Mouse (Mus musculus): ENCODE results near the gene Ksr2. TPM values are rescaled to one million over a fixed set of nuclear protein-coding genes. Genes with fewer than 3 reads are reported as not detected.
A peak's percentile ranks its signal among the peaks of the same experiment; 100 is the strongest.
"Not testable (repeated sequence)": the region's sequence is repeated elsewhere in the genome, so short reads cannot be mapped to it uniquely, and the experiment has no call there.

The Ksr2 gene
- polyA plus RNA-seq, 1 experiment from 2014 or later, result 0.09 TPM

DNA sequence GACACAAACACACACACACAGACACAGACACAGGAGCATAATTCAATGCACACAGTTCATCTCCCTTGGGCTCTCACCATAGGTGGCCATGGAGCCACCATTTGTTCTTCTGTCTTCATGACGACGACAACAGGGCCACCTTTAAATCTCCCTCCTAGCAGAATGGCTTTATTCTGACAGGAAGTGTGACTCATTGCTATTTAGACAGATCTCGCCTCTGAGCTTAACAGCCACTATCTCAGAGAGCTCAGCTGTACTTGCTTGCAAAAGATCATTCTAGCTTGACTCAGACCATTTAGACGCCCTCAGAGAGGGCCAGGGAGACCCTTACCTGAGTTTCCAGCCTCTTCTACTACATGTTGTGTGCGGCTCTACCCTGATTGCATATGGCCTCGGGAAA, 175.5 kb downstream of the Ksr2 start:
- H3K4me2 ChIP-seq (ENCODE audit: low read depth, low read length), result no peak overlapping the region
- 47% methylated on average over 6 of the region's 6 CpGs for WGBS
- ATAC-seq (ENCODE audit: low read depth), result no peak
- no peaks in the 10 kb centered on the region for H3K4me1 ChIP-seq (replicated peaks; ENCODE audit: control insufficient read depth, insufficient read depth, low read length)
- no peak overlapping the region for H3K4me3 ChIP-seq (ENCODE audit: low read length)
- H3K27ac ChIP-seq (ENCODE audit: low read length), result no peak overlapping the region
- H3K27me3 ChIP-seq (ENCODE audit: control insufficient read depth, insufficient read depth, low read depth, low read length), result no peaks in the 10 kb centered on the region
- no peaks in the 10 kb centered on the region for H3K36me3 ChIP-seq (ENCODE audit: control insufficient read depth, insufficient read depth, low read length)
- no peak overlapping the region for H3K9ac ChIP-seq (ENCODE audit: low read length)
- H3K9me3 ChIP-seq (ENCODE audit: control insufficient read depth, low read length), result no peaks in the 10 kb centered on the region

DNA sequence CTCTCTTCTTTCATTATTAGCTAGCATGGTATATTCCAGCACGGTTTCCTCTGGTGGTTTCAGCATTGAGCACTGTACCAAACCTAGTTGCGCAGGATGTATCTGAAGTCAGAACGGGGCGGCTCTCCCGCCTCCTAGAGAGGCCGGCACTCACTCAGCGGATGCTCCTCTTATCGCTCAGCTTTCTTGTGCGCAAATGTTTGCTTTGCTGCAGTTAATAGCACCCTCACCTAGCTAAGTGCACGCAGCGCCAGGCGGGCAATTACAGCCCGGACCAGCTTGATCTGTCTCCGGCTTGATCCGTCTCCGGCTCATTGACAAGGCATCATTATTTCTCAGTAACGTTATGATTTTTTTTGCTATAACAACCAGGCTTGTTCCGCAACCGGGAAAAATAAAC, 179.5 kb downstream of the Ksr2 start:
- Histone ChIP-seq H3K27me3 (ENCODE audit: control insufficient read depth, insufficient read depth, low read depth, low read length) (no peaks in the 10 kb centered on the region), H3K4me2 (ENCODE audit: low read depth, low read length) (no peak overlapping the region), H3K9ac (ENCODE audit: low read length) (no peak overlapping the region), H3K27ac (ENCODE audit: low read length) (no peak overlapping the region), H3K36me3 (ENCODE audit: control insufficient read depth, insufficient read depth, low read length) (no peaks in the 10 kb centered on the region), H3K4me3 (ENCODE audit: low read length) (no peak overlapping the region), H3K4me1 (replicated peaks; ENCODE audit: control insufficient read depth, insufficient read depth, low read length) (no peaks in the 10 kb centered on the region), H3K9me3 (ENCODE audit: control insufficient read depth, low read length) (no peaks in the 10 kb centered on the region)
- 35% methylated on average over 19 of the region's 19 CpGs for WGBS
- no peak for ATAC-seq (ENCODE audit: low read depth)

- Histone ChIP-seq H3K27ac (ENCODE audit: low read length) (no peak overlapping the region), H3K27me3 (ENCODE audit: control insufficient read depth, insufficient read depth, low read depth, low read length) (no peaks in the 10 kb centered on the region), H3K4me3 (ENCODE audit: low read length) (no peak overlapping the region), H3K36me3 (ENCODE audit: control insufficient read depth, insufficient read depth, low read length) (no peaks in the 10 kb centered on the region), H3K4me2 (ENCODE audit: low read depth, low read length) (no peak overlapping the region), H3K9ac (ENCODE audit: low read length) (no peak overlapping the region), H3K4me1 (replicated peaks; ENCODE audit: control insufficient read depth, insufficient read depth, low read length) (no peaks in the 10 kb centered on the region), H3K9me3 (ENCODE audit: control insufficient read depth, low read length) (no peaks in the 10 kb centered on the region)
- no peak for ATAC-seq (ENCODE audit: low read depth)
- 81% methylated on average over 3 of the region's 3 CpGs for WGBS
Observed at GRCm38 (mm10) chr5:117596803-117597202, 183.0 kb downstream of the Ksr2 start.

GRCm38 (mm10) chr5:117602026-117602425, 188.2 kb downstream of the Ksr2 start:
- Histone ChIP-seq H3K36me3 (ENCODE audit: control insufficient read depth, insufficient read depth, low read length) (no peaks in the 10 kb centered on the region), H3K27ac (ENCODE audit: low read length) (no peak overlapping the region), H3K27me3 (ENCODE audit: control insufficient read depth, insufficient read depth, low read depth, low read length) (no peaks in the 10 kb centered on the region), H3K4me1 (replicated peaks; ENCODE audit: control insufficient read depth, insufficient read depth, low read length) (no peaks in the 10 kb centered on the region), H3K4me3 (ENCODE audit: low read length) (no peak overlapping the region), H3K4me2 (ENCODE audit: low read depth, low read length) (no peak overlapping the region), H3K9ac (ENCODE audit: low read length) (no peak overlapping the region), H3K9me3 (ENCODE audit: control insufficient read depth, low read length) (no peaks in the 10 kb centered on the region)
- ATAC-seq (ENCODE audit: low read depth), result no peak
- WGBS, result 61% methylated on average over 9 of the region's 9 CpGs

DNA sequence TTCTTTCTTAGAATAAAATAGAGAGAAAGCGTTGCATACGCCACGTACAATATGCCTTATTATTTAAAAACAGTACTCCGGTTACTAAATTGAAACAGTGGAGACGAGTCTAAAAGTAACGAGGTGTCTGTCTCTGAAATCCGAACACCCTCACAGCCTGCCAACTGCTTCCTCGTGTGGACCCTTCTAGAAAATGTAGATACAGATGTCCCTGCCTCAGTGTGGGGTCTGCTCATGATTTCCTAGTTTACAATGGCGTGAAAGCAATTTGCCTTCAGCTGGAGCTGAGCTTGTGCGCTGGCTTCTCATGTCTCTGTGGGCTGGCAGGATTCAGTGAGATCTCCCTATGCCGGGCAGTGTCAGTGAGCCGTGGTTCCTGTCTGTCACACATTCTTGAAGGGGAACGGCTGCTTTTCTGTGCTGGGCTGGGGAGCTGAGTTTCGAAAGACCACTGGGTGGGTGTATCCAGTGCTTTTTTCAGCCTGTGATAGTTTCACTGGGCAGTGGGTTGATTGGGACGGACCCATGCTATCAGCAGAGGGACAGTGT, 194.0 kb downstream of the Ksr2 start:
- Histone ChIP-seq H3K9me3 (ENCODE audit: control insufficient read depth, low read length) (no peaks in the 10 kb centered on the region), H3K4me3 (ENCODE audit: low read length) (no peak overlapping the region), H3K4me2 (ENCODE audit: low read depth, low read length) (0 out of 2 replicates have a peak overlapping the region, but pooled peaks have one; percentile 9), H3K36me3 (ENCODE audit: control insufficient read depth, insufficient read depth, low read length) (no peaks in the 10 kb centered on the region), H3K27ac (ENCODE audit: low read length) (no peak overlapping the region), H3K27me3 (ENCODE audit: control insufficient read depth, insufficient read depth, low read depth, low read length) (no peaks in the 10 kb centered on the region), H3K4me1 (replicated peaks; ENCODE audit: control insufficient read depth, insufficient read depth, low read length) (no peaks in the 10 kb centered on the region), H3K9ac (ENCODE audit: low read length) (no peak overlapping the region)
- ATAC-seq (ENCODE audit: low read depth), result peak; percentile 90
- WGBS, result 39% methylated on average over 15 of the region's 15 CpGs

DNA sequence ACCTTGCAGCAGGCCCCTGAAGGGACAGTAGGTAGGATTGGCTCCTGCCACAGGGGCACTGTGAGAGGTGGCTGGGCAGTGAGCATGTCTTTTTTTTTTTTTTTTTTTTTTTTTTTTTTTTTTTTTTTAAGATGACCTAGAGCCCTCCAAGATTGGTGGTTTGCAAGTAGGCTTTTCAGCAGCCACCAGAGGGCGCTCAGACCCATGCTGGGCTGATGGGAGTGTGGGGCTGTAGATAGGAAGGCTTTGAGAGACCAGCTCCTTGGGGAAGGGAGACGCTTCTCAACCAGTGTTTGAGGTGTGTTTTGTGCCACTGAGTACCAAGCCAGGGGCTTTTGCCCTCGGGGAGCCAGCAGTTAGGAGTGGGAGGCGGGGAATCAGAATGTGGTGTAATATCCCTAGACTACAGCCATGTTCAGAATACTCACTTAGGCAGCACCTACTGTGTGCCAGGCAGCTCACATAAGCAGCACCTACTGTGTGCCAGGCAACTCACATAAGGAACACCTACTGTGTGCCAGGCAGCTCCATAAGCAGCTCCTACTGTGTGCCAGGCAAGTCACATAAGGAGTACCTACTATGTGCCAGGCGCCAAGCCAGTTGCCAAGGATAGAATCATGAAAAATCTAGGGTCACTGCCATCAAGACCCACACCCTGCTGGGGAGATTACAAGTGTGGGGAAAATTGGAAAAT, 200.7 kb downstream of the Ksr2 start:
- WGBS, result 31% methylated on average over 5 of the region's 5 CpGs
- Histone ChIP-seq H3K27ac (ENCODE audit: low read length) (no peak overlapping the region), H3K36me3 (ENCODE audit: control insufficient read depth, insufficient read depth, low read length) (no peaks in the 10 kb centered on the region), H3K4me1 (replicated peaks; ENCODE audit: control insufficient read depth, insufficient read depth, low read length) (no peaks in the 10 kb centered on the region), H3K4me2 (ENCODE audit: low read depth, low read length) (no peak overlapping the region), H3K9me3 (ENCODE audit: control insufficient read depth, low read length) (no peaks in the 10 kb centered on the region), H3K4me3 (ENCODE audit: low read length) (no peak overlapping the region), H3K9ac (ENCODE audit: low read length) (no peak overlapping the region), H3K27me3 (ENCODE audit: control insufficient read depth, insufficient read depth, low read depth, low read length) (no peaks in the 10 kb centered on the region)
- ATAC-seq (ENCODE audit: low read depth), result peak; percentile 52

- 82% methylated on average over 4 of the region's 4 CpGs for WGBS
- no peaks in the 10 kb centered on the region for H3K9me3 ChIP-seq (ENCODE audit: control insufficient read depth, low read length)
- ATAC-seq (ENCODE audit: low read depth), result no peak
- no peak overlapping the region for H3K4me2 ChIP-seq (ENCODE audit: low read depth, low read length)
- H3K4me3 ChIP-seq (ENCODE audit: low read length), result no peak overlapping the region
- H3K27ac ChIP-seq (ENCODE audit: low read length), result no peak overlapping the region
- H3K4me1 ChIP-seq (replicated peaks; ENCODE audit: control insufficient read depth, insufficient read depth, low read length), result no peaks in the 10 kb centered on the region
- no peaks in the 10 kb centered on the region for H3K36me3 ChIP-seq (ENCODE audit: control insufficient read depth, insufficient read depth, low read length)
- H3K9ac ChIP-seq (ENCODE audit: low read length), result no peak overlapping the region
- no peaks in the 10 kb centered on the region for H3K27me3 ChIP-seq (ENCODE audit: control insufficient read depth, insufficient read depth, low read depth, low read length)
Observed at GRCm38 (mm10) chr5:117620292-117620691, 206.5 kb downstream of the Ksr2 start.

DNA sequence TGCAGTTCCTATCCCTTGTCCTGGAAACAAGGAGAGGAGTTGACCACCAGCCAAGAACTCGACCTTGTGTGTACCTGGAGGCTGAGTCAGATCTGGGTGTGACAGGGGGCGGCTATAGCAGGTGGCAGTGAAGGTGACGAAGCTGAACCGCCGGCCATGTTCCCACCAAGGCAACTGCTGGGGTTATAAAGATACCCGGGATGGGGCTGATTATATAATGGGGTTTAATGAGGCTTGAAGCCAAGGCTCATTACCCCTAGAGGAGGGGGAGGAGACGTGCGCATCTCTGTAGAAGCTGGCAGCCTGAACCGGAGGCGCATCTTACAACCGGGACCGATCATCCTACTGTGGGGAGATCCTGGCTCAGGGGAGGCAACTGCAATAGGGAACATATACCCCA, 208.4 kb downstream of the Ksr2 start:
- Histone ChIP-seq H3K4me2 (ENCODE audit: low read depth, low read length) (no peak overlapping the region), H3K4me1 (replicated peaks; ENCODE audit: control insufficient read depth, insufficient read depth, low read length) (no peaks in the 10 kb centered on the region), H3K9me3 (ENCODE audit: control insufficient read depth, low read length) (no peaks in the 10 kb centered on the region), H3K9ac (ENCODE audit: low read length) (no peak overlapping the region), H3K4me3 (ENCODE audit: low read length) (no peak overlapping the region), H3K36me3 (ENCODE audit: control insufficient read depth, insufficient read depth, low read length) (no peaks in the 10 kb centered on the region), H3K27ac (ENCODE audit: low read length) (no peak overlapping the region), H3K27me3 (ENCODE audit: control insufficient read depth, insufficient read depth, low read depth, low read length) (no peaks in the 10 kb centered on the region)
- 84% methylated on average over 12 of the region's 12 CpGs for WGBS
- no peak for ATAC-seq (ENCODE audit: low read depth)

DNA sequence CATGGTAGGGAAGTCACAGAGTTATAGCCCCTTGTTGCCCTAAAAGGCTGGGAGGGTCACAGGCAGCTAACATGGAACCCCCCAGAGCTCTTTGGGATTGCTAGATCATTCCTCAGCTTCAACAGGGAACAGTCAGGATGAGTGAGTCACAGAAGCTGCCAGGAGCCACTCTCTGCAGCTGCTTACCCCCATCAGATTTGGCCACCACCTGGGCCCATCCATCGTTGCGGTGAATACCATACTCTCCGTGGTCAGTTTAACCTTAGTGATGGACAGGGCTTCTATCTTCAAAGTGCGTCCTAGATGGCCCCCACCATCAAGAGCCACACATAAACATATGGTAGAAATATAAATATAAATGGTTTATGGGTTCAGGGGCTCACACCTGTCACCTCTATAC, 209.4 kb downstream of the Ksr2 start:
- not testable (repeated sequence) for H3K27me3 ChIP-seq (ENCODE audit: control insufficient read depth, insufficient read depth, low read depth, low read length); ATAC-seq (ENCODE audit: low read depth); H3K36me3 ChIP-seq (ENCODE audit: control insufficient read depth, insufficient read depth, low read length); H3K27ac ChIP-seq (ENCODE audit: low read length); H3K4me1 ChIP-seq (replicated peaks; ENCODE audit: control insufficient read depth, insufficient read depth, low read length); H3K4me3 ChIP-seq (ENCODE audit: low read length); H3K9me3 ChIP-seq (ENCODE audit: control insufficient read depth, low read length); H3K9ac ChIP-seq (ENCODE audit: low read length); H3K4me2 ChIP-seq (ENCODE audit: low read depth, low read length)
- 75% methylated on average over 4 of the region's 4 CpGs for WGBS

All from lung, embryonic 16.5 days (tissue).